Mouse (Mus musculus) G1E (cell line): Measurements from ENCODE around the gene Hist1h4m.
"Not testable (repeated sequence)": the region's sequence is repeated elsewhere in the genome, so short reads cannot be mapped to it uniquely, and the experiment has no call there.

Source experiments
- CTCF ChIP-seq: IDR thresholded peaks from 2 replicates; pipeline ENCODE4 v1.5.1; 2012; ENCODE audit warnings: low read depth, low read length, inconsistent platforms, mixed read lengths
- GATA2 ChIP-seq: IDR thresholded peaks from 2 replicates; pipeline ENCODE4 v1.6.1; 2012; ENCODE audit warnings: low read depth, low read length, inconsistent platforms, borderline replicate concordance
- TAL1 ChIP-seq: conservative IDR thresholded peaks from 2 replicates; pipeline ENCODE4 v1.6.1; 2012; ENCODE audit warnings: low read depth, low read length, inconsistent platforms, mixed read lengths

GRCm38 (mm10) chr13:21820082-21820890 lies 8.7 kb downstream of the Hist1h4m start:
- not testable (repeated sequence) for TF ChIP-seq TAL1, CTCF, GATA2
